Mouse (Mus musculus): ENCODE measurements around the gene Fut4. TPM values are rescaled to one million over a fixed set of nuclear protein-coding genes. Genes with fewer than 3 reads are reported as not detected.

Gene Fut4
- 7.1 and 7.6 TPM in 2 replicates for polyA plus RNA-seq (2014; fragmentation: Nextera tagmentation; extraction: Ambion mirVana)

DNA sequence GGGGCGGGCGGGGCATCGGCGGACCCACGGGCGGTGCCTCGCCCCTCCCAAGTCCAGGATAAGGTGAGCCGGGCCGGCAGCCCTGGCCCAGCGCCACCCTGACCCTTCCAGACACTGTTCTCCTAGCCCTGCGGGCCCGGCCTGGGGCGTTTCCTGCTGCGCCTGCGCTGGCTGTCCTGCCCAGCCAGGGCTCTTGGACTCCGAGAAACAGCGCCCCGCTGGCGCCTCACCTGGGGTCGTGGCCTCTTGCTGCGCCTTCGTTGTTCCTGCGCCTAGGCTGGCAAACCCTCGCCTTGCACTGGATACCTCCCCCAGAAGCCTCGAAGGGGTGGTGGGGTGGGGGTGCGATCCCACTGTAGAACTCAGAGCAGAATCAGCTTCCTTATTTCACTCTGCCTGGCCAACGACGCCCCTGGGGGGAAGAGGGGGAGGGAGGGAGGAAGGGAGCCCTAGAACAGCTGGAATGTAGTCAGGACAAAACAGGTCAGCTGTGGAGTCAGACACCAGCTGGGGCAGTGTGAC, at the start of gene Fut4:
Gene Fut4 (minus strand): TSS at position 393 of the 522 bp plus-strand sequence.
- WGBS: under 1% methylated on average over 27 of the region's 28 CpGs
- peak within 1 kb of the TSS; percentile 85 for H3K4me2 ChIP-seq (replicated peaks; ENCODE audit: low read depth, low read length)
- no peaks in the 10 kb centered on the region; the same call in 1 of the 2 replicates for H3K4me1 ChIP-seq (ENCODE audit: control insufficient read depth, insufficient read depth, low read length)
- peak within 1 kb of the TSS; percentile 56 for H3K9ac ChIP-seq (replicated peaks; ENCODE audit: low read depth, low read length)
- no peaks in the 10 kb centered on the region for H3K9me3 ChIP-seq (ENCODE audit: control insufficient read depth, low read depth, low read length)
- no peaks in the 10 kb centered on the region for H3K36me3 ChIP-seq (ENCODE audit: control insufficient read depth, insufficient read depth, low read length)
- ATAC-seq (ENCODE audit: insufficient number of reproducible peaks, insufficient read depth, low FRiP score, low read depth): peak; percentile 82
- H3K4me3 ChIP-seq (ENCODE audit: low read depth, low read length): peak within 1 kb of the TSS; percentile 55
- H3K27me3 ChIP-seq (ENCODE audit: control insufficient read depth, insufficient read depth, low read length): no peaks in the 10 kb centered on the region
- H3K27ac ChIP-seq (ENCODE audit: low read length): peak within 1 kb of the TSS; percentile 44; the same call in 1 of the 2 replicates

DNA sequence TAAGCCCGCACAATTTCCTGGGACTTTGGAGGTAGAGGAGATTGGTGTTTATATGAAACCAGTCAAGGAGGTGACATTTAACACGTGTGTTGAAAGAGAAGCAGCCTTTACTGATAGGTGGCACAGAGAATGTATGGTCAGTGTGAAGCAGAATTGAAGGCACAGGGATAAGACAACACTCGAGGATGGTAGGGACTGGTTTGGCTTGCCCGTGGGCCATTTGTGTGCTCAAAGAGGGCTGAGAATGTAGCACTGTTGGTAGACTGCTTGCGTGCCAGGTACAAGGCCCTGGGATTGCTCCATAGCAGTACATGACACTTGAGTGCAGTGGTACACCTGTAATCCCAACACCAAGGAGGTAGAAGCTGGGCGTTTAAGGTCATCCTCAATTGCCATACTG, 35.2 kb upstream of the Fut4 start:
- Histone ChIP-seq H3K9me3 (ENCODE audit: control insufficient read depth, low read depth, low read length) (no peaks in the 10 kb centered on the region), H3K27ac (ENCODE audit: low read length) (no peak overlapping the region), H3K9ac (replicated peaks; ENCODE audit: low read depth, low read length) (no peak overlapping the region), H3K36me3 (ENCODE audit: control insufficient read depth, insufficient read depth, low read length) (peaks cover 27% of the 10 kb centered on the region), H3K4me1 (ENCODE audit: control insufficient read depth, insufficient read depth, low read length) (peaks cover 6% of the 10 kb centered on the region; the same call in 1 of the 2 replicates), H3K4me3 (ENCODE audit: low read depth, low read length) (no peak overlapping the region), H3K27me3 (ENCODE audit: control insufficient read depth, insufficient read depth, low read length) (no peaks in the 10 kb centered on the region), H3K4me2 (replicated peaks; ENCODE audit: low read depth, low read length) (no peak overlapping the region)
- no peak for ATAC-seq (ENCODE audit: insufficient number of reproducible peaks, insufficient read depth, low FRiP score, low read depth)
- 89% methylated on average over 6 of the region's 6 CpGs for WGBS

- Histone ChIP-seq H3K36me3 (ENCODE audit: control insufficient read depth, insufficient read depth, low read length) (peaks cover 23% of the 10 kb centered on the region), H3K9me3 (ENCODE audit: control insufficient read depth, low read depth, low read length) (no peaks in the 10 kb centered on the region), H3K4me3 (ENCODE audit: low read depth, low read length) (peak within 1 kb of the TSS; percentile 85), H3K9ac (replicated peaks; ENCODE audit: low read depth, low read length) (peak within 1 kb of the TSS; percentile 85), H3K4me2 (replicated peaks; ENCODE audit: low read depth, low read length) (peak within 1 kb of the TSS; percentile 87), H3K27ac (ENCODE audit: low read length) (peak within 1 kb of the TSS; percentile 97), H3K4me1 (ENCODE audit: control insufficient read depth, insufficient read depth, low read length) (peaks cover 6% of the 10 kb centered on the region; the same call in 1 of the 2 replicates), H3K27me3 (ENCODE audit: control insufficient read depth, insufficient read depth, low read length) (no peaks in the 10 kb centered on the region)
- ATAC-seq (ENCODE audit: insufficient number of reproducible peaks, insufficient read depth, low FRiP score, low read depth): peak; percentile 99
- WGBS: under 1% methylated on average over 62 of the region's 62 CpGs
These were observed 32.1 kb upstream of the Fut4 start, which contains the start of the genes Mre11a and Ankrd49 for GRCm38 (mm10) chr9:14784039-14785002. Gene Mre11a, plus strand, starts transcription at chr9:14784654. Gene Ankrd49, minus strand, starts transcription at chr9:14784856.

DNA sequence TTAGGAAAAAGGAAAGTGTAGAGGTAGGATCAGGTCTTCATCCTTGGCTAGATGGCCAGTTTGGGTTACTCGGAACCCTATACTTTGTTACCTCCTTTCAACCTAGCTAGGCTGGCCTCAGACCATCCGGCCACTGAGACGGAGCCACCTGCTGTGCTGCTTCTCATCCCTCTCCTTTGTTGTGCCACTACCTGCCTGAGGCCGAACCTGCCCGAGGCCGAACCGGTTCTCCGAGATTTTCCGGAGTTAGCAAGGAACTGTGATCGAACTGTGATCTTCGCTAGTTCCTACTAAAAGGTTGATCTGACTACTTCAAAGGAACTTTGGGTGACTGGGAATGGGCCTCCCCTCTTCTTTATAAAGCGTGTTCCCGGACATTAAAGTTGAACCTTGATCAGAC, 26.1 kb upstream of the Fut4 start:
- Histone ChIP-seq H3K9me3 (ENCODE audit: control insufficient read depth, low read depth, low read length) (no peaks in the 10 kb centered on the region), H3K9ac (replicated peaks; ENCODE audit: low read depth, low read length) (no peak overlapping the region), H3K4me1 (ENCODE audit: control insufficient read depth, insufficient read depth, low read length) (no peaks in the 10 kb centered on the region), H3K27ac (ENCODE audit: low read length) (no peak overlapping the region), H3K27me3 (ENCODE audit: control insufficient read depth, insufficient read depth, low read length) (no peaks in the 10 kb centered on the region), H3K36me3 (ENCODE audit: control insufficient read depth, insufficient read depth, low read length) (peaks cover 12% of the 10 kb centered on the region; the same call in 1 of the 2 replicates), H3K4me3 (ENCODE audit: low read depth, low read length) (no peak overlapping the region), H3K4me2 (replicated peaks; ENCODE audit: low read depth, low read length) (no peak overlapping the region)
- no peak for ATAC-seq (ENCODE audit: insufficient number of reproducible peaks, insufficient read depth, low FRiP score, low read depth)
- 37% methylated on average over 13 of the region's 13 CpGs for WGBS

GRCm38 (mm10) chr9:14773813-14774212, 21.6 kb upstream of the Fut4 start:
- Histone ChIP-seq H3K27ac (ENCODE audit: low read length) (no peak overlapping the region), H3K4me2 (replicated peaks; ENCODE audit: low read depth, low read length) (no peak overlapping the region), H3K4me1 (ENCODE audit: control insufficient read depth, insufficient read depth, low read length) (no peaks in the 10 kb centered on the region), H3K36me3 (ENCODE audit: control insufficient read depth, insufficient read depth, low read length) (no peaks in the 10 kb centered on the region), H3K9me3 (ENCODE audit: control insufficient read depth, low read depth, low read length) (no peaks in the 10 kb centered on the region), H3K27me3 (ENCODE audit: control insufficient read depth, insufficient read depth, low read length) (no peaks in the 10 kb centered on the region), H3K4me3 (ENCODE audit: low read depth, low read length) (no peak overlapping the region), H3K9ac (replicated peaks; ENCODE audit: low read depth, low read length) (no peak overlapping the region)
- ATAC-seq (ENCODE audit: insufficient number of reproducible peaks, insufficient read depth, low FRiP score, low read depth): no peak
- 48% methylated on average over 2 of the region's 2 CpGs for WGBS

GRCm38 (mm10) chr9:14772074-14772473, 19.9 kb upstream of the Fut4 start:
- Histone ChIP-seq H3K4me1 (ENCODE audit: control insufficient read depth, insufficient read depth, low read length) (no peaks in the 10 kb centered on the region), H3K36me3 (ENCODE audit: control insufficient read depth, insufficient read depth, low read length) (no peaks in the 10 kb centered on the region), H3K27ac (ENCODE audit: low read length) (no peak overlapping the region), H3K4me2 (replicated peaks; ENCODE audit: low read depth, low read length) (no peak overlapping the region), H3K27me3 (ENCODE audit: control insufficient read depth, insufficient read depth, low read length) (no peaks in the 10 kb centered on the region), H3K4me3 (ENCODE audit: low read depth, low read length) (no peak overlapping the region), H3K9me3 (ENCODE audit: control insufficient read depth, low read depth, low read length) (no peaks in the 10 kb centered on the region), H3K9ac (replicated peaks; ENCODE audit: low read depth, low read length) (no peak overlapping the region)
- WGBS: 90% methylated on average over 2 of the region's 2 CpGs
- ATAC-seq (ENCODE audit: insufficient number of reproducible peaks, insufficient read depth, low FRiP score, low read depth): no peak

DNA sequence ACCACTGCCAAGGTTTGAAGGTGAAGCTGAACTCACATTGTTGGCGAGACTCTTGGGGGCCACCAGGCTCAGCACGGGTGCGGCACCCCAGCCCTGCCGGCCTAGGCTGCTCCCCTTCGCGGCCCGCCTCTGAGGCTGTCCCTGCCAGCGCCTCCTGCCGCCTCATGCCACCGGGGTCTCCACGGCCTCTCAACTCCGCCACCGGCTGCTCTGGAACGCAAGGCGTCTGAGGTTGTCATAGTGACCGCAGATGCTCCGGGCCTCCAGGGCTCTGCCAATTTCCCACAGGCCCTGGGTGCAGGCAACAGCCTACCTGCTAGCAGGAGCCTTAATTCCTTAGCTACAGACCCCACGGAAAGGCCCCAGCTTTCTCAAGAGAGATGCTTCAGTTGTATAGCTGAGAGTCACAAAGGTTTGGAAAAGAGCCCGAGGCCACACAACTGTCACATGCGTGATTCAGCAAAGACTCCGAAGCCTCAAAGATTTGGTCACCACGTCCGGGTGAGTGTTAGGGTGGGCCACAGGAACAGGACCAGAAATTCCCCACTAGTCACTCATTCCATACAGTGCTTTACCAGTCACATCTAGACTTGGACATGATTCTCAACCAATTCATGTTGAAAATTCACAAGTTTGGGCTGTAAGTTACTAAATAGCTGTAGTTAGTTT, 18.7 kb upstream of the Fut4 start, which contains the start of gene 1700012B09Rik:
Gene 1700012B09Rik (minus strand): TSS at position 228 of the 669 bp plus-strand sequence.
- no peak within 1 kb of the TSS for H3K4me2 ChIP-seq (replicated peaks; ENCODE audit: low read depth, low read length)

GRCm38 (mm10) chr9:14769811-14770210, 17.6 kb upstream of the Fut4 start:
- Histone ChIP-seq H3K9me3 (ENCODE audit: control insufficient read depth, low read depth, low read length) (no peaks in the 10 kb centered on the region), H3K4me3 (ENCODE audit: low read depth, low read length) (no peak overlapping the region), H3K27ac (ENCODE audit: low read length) (no peak overlapping the region), H3K27me3 (ENCODE audit: control insufficient read depth, insufficient read depth, low read length) (no peaks in the 10 kb centered on the region), H3K9ac (replicated peaks; ENCODE audit: low read depth, low read length) (no peak overlapping the region), H3K36me3 (ENCODE audit: control insufficient read depth, insufficient read depth, low read length) (no peaks in the 10 kb centered on the region), H3K4me1 (ENCODE audit: control insufficient read depth, insufficient read depth, low read length) (no peaks in the 10 kb centered on the region), H3K4me2 (replicated peaks; ENCODE audit: low read depth, low read length) (no peak overlapping the region)
- no peak for ATAC-seq (ENCODE audit: insufficient number of reproducible peaks, insufficient read depth, low FRiP score, low read depth)
- WGBS: 52% methylated on average over 6 of the region's 6 CpGs

More for the DNA sequence above, 18.7 kb upstream of the Fut4 start, which contains the start of gene 1700012B09Rik:
- ATAC-seq (ENCODE audit: insufficient number of reproducible peaks, insufficient read depth, low FRiP score, low read depth): peak; percentile 46; the same call in 1 of the 2 replicates
- H3K4me3 ChIP-seq (ENCODE audit: low read depth, low read length): no peak within 1 kb of the TSS
- no peaks in the 10 kb centered on the region for H3K9me3 ChIP-seq (ENCODE audit: control insufficient read depth, low read depth, low read length)
- no peaks in the 10 kb centered on the region for H3K27me3 ChIP-seq (ENCODE audit: control insufficient read depth, insufficient read depth, low read length)
- H3K36me3 ChIP-seq (ENCODE audit: control insufficient read depth, insufficient read depth, low read length): no peaks in the 10 kb centered on the region
- no peaks in the 10 kb centered on the region for H3K4me1 ChIP-seq (ENCODE audit: control insufficient read depth, insufficient read depth, low read length)
- no peak within 1 kb of the TSS for H3K27ac ChIP-seq (ENCODE audit: low read length)
- WGBS: 21% methylated on average over 23 of the region's 23 CpGs
- H3K9ac ChIP-seq (replicated peaks; ENCODE audit: low read depth, low read length): no peak within 1 kb of the TSS
